Mouse (Mus musculus): ENCODE results near the gene Map3k5. TPM values are rescaled to one million over a fixed set of nuclear protein-coding genes. Genes with fewer than 3 reads are reported as not detected.

Gene Map3k5
- total RNA-seq, 2 experiments from 2014 or later: 36.5 to 39.3 TPM

- DNase-seq (ENCODE audit: extremely low spot score in 1 of 2, low spot score in 2 of 2): no peak
- intact Hi-C loops (cut with DNase I): no loop called here
These were observed 136.4 kb downstream of the Map3k5 start for GRCm38 (mm10) chr10:20070576-20071109.

DNA sequence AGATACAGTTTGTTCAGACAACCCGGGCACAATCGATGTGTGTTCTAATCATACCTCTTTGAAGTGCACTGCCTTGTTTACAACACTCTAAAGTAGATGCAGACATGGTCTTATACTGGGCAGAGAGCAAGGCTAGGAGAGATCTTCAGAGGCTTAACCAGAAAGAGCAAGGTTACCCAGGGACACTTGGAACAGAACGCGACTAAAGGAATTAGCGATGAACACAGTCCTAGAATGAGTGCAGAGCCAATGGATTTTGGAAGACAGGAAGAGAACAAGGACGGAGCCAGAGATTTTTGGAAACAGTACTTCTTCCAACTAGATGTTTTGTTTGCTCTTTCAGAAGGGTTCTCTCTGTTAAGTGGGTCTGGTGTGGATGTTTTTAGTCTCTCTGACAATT is 137.4 kb downstream of the Map3k5 start:
- peak in 1 of 2 experiments; percentile 38 for DNase-seq (ENCODE audit: extremely low spot score in 1 of 2, low spot score in 2 of 2)
- intact Hi-C loops (cut with DNase I): no loop called here

DNA sequence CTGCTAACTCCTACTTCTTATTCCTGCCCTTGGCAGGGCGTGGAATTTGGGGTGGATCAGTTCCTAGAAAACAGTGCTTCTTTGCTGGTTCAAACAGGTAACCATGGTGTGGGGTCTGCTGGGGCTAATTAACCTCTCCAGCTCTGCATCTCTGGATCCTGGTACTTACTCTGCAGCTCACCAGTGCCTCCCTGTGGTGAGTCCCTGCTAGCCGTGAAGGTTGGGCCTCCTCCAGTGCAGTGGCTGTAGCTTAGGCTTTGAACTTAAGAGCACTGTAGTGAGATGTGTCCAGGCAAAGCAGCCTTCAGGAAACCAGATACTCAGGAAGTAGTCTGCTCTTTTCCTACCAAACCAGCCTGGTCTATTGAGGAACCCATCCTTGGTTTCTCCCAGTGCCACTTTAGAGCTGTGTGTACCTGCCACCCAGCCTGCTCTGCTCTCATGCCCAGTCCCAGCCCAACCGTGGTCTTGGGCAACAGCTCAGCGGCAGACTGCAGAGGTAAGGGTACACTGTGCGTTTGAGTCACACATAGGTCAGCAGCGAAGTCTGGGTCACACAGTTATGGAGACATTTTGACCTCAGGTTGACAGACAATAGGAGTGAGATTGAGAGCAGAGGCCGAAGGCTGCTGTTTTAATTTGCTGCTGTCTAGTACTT is 139.1 kb downstream of the Map3k5 start:
- intact Hi-C loops (cut with DNase I): loop anchor here (1.0 kb wide), 1 partner anchor 139 kb away; the partner anchor contains the start of gene Map3k5

GRCm38 (mm10) chr10:20076541-20077469 is 142.5 kb downstream of the Map3k5 start:
- intact Hi-C loops (cut with DNase I): no loop called here
- no peak for DNase-seq (ENCODE audit: extremely low spot score in 1 of 2, low spot score in 2 of 2)

More for the DNA sequence above, 139.1 kb downstream of the Map3k5 start:
- peak; percentile 61 to 74 for DNase-seq (ENCODE audit: extremely low spot score in 1 of 2, low spot score in 2 of 2)

DNA sequence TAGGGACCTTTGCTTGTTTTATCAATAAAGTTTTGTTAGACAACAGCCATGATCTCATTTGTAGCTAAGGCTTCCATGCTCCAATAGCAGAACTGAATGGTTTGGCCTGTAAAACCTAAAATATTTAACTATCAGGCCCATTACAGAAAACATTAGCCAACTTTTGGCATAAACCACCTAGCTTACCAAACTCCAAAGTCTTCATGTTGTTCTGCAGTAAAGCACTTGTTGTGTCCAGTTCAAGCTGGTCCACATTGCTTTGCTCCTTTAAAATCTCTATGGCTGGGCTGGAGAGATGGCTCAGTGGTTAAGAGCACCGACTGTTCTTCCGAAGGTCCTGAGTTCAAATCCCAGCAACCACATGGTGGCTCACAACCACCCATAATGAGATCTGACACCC is 144.1 kb downstream of the Map3k5 start:
- DNase-seq (ENCODE audit: extremely low spot score in 1 of 2, low spot score in 2 of 2): no peak
- intact Hi-C loops (cut with DNase I): no loop called here

DNA sequence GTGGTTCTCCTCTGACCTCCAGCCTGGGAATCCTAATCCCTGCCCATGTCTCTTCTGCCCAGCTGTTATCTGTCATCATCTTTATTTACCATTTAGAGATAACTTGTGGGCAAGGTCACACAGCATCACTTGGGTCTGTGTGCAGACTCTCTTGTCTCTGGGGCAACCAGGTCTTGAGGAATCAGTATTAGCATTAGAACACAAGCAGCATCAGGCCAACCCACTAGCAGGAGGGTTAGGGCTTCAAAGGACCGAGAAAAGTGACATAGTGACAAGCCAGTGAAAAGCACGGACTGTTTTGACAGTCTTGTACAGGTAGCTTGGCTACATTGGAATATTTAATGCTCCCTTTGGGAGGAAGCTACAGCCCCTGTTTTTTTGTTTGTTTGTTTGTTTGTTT is 153.6 kb downstream of the Map3k5 start:
- DNase-seq (ENCODE audit: extremely low spot score in 1 of 2, low spot score in 2 of 2): no peak
- intact Hi-C loops (cut with DNase I): no loop called here

DNA sequence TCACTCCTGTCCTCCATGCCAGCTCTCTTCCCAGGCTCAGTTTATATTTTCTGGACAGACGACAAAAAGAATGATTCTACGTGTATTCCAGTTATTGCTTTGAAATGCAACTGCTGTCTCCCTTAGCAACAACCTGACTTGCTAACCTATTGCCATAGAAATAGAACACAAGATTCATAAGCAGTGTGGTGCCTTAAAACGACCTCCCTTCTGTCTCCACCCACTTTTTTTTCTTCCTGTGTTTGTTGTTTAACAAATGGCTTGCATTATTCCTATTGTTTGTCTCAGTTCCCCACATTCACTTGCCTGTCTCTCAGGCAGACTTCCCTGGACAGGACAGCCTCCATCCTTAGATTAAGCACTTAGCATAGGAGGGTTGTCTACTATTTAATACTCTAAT is 154.8 kb downstream of the Map3k5 start:
- no peak for DNase-seq (ENCODE audit: extremely low spot score in 1 of 2, low spot score in 2 of 2)
- intact Hi-C loops (cut with DNase I): no loop called here

GRCm38 (mm10) chr10:20090171-20090570 is 155.9 kb downstream of the Map3k5 start:
- intact Hi-C loops (cut with DNase I): no loop called here
- no peak for DNase-seq (ENCODE audit: extremely low spot score in 1 of 2, low spot score in 2 of 2)

GRCm38 (mm10) chr10:20091416-20091815 is 157.1 kb downstream of the Map3k5 start:
- intact Hi-C loops (cut with DNase I): no loop called here
- DNase-seq (ENCODE audit: extremely low spot score in 1 of 2, low spot score in 2 of 2): no peak

GRCm38 (mm10) chr10:20092371-20092770 is 158.1 kb downstream of the Map3k5 start:
- intact Hi-C loops (cut with DNase I): no loop called here
- no peak for DNase-seq (ENCODE audit: extremely low spot score in 1 of 2, low spot score in 2 of 2)

GRCm38 (mm10) chr10:20101456-20101855 is 167.2 kb downstream of the Map3k5 start:
- intact Hi-C loops (cut with DNase I): no loop called here
- DNase-seq (ENCODE audit: extremely low spot score in 1 of 2, low spot score in 2 of 2): no peak

GRCm38 (mm10) chr10:20104271-20104931 is 170.1 kb downstream of the Map3k5 start:
- intact Hi-C loops (cut with DNase I): no loop called here
- peak in 1 of 2 experiments; percentile 49 for DNase-seq (ENCODE audit: extremely low spot score in 1 of 2, low spot score in 2 of 2)

- no peak for DNase-seq (ENCODE audit: extremely low spot score in 1 of 2, low spot score in 2 of 2)
- intact Hi-C loops (cut with DNase I): no loop called here
These were observed 171.3 kb downstream of the Map3k5 start for GRCm38 (mm10) chr10:20105575-20105974.

DNA sequence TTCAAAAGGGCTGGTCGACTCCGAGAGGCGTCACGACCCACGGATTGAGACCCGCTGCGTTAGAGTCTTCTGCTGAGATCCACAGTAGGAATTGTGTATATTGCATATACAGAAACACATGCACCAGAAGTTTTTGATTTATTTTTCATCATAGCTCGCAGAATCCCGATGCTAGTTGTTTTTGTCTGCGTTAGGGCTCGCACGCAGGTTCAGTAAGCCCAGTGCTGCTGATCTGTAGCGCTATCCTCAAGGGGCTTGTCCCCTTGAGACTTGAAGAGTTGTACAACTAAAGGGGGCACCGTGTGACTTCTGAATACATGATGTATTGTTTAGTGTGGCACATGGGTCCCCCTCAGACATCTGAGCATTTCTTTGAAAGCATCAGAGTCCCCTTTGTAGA is 172.8 kb downstream of the Map3k5 start:
- intact Hi-C loops (cut with DNase I): no loop called here
- DNase-seq (ENCODE audit: extremely low spot score in 1 of 2, low spot score in 2 of 2): no peak

- intact Hi-C loops (cut with DNase I): no loop called here
- no peak for DNase-seq (ENCODE audit: extremely low spot score in 1 of 2, low spot score in 2 of 2)
These were observed 177.2 kb downstream of the Map3k5 start for GRCm38 (mm10) chr10:20111508-20111907.

- intact Hi-C loops (cut with DNase I): no loop called here
- DNase-seq (ENCODE audit: extremely low spot score in 1 of 2, low spot score in 2 of 2): peak in 1 of 2 experiments; percentile 23
These were observed 178.0 kb downstream of the Map3k5 start for GRCm38 (mm10) chr10:20112026-20112973.

- intact Hi-C loops (cut with DNase I): loop anchor here (5.0 kb wide), 2 partner anchors 187 to 212 kb away; partner anchors contain the start of genes Map3k5 and Pex7
These were observed 185.5 kb downstream of the Map3k5 start for GRCm38 (mm10) chr10:20119504-20120425.

More at GRCm38 (mm10) chr10:20119504-20120425, 185.5 kb downstream of the Map3k5 start:
- no peak for DNase-seq (ENCODE audit: extremely low spot score in 1 of 2, low spot score in 2 of 2)

All from left cerebral cortex, postnatal 10 days (tissue).